Mouse (Mus musculus) gastrocnemius, postnatal 36 days (tissue): ENCODE measurements around the gene Kcnj9. TPM values are rescaled to one million over a fixed set of nuclear protein-coding genes. Genes with fewer than 3 reads are reported as not detected.

ENCODE experiments used
- DNase-seq, 2 experiments: peaks; one replicate each; pipeline ENCODE4 v3.0.0; 2022
- intact Hi-C: fragments of 180-260 bp; cut with DNase I; formaldehyde crosslinking; loops from one replicate; pipeline ENCODE4 v1.15.1; 2025
- total RNA-seq, 2 experiments: library from RNA; stranded (reverse); gene quantifications; 2 replicates each; pipeline ENCODE4 v1.2.3; 2021

Kcnj9 gene
- total RNA-seq, 2 experiments from 2014 or later: not detected

- DNase-seq: no peak
- intact Hi-C loops: no loop called here
These were observed 29.6 kb downstream of the Kcnj9 start for GRCm38 (mm10) chr1:172299528-172299927.

DNA sequence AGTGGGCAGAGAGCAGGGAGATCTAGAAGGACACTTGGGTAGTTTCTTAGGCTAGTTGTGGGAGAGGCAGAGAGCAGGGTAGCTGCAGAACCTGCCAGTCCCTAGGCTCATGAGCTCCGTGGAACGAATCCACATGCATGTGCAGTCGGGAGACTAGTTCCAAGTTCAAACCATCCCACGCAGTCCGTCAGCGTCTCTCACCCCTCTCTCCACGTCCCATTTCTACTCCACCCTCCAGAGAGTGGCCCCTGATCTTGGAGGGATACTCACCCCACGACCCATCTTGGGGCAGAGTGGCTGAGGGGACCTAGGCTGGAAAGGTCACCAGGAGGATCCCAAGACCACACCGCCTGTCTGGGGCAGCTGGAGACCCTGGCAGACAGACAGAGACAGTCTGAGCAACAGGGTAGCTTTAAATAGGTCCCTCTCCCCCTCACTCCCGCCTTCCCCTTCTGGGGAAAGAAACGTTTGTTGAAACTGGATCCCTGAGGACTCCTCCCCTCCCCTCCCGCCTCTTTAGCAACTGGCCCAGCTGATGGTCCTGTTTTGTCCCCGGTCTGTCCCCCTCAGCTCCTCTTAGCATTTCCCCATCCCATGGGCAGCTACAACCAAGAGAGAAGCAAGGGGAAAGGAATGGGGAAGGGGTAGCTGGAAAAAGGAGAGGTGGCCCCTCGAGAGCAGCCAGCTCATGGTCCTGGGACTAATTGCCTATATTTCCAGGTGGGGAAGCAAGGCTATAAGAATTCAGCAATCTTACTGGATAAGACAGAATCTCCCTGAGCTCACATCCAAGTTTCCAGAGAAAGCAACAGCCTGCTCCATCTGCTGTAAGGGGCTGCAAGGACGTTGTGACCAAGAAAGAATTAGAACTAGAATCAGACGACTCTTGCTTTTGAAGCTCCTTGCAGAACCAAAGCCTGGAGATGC, 31.2 kb downstream of the Kcnj9 start, which contains the start of gene Atp1a2:
TSS of gene Atp1a2 (minus strand) at position 454 of the 927 bp plus-strand sequence.
- intact Hi-C loops: no loop called here
- peak; percentile 72 to 73 for DNase-seq

DNA sequence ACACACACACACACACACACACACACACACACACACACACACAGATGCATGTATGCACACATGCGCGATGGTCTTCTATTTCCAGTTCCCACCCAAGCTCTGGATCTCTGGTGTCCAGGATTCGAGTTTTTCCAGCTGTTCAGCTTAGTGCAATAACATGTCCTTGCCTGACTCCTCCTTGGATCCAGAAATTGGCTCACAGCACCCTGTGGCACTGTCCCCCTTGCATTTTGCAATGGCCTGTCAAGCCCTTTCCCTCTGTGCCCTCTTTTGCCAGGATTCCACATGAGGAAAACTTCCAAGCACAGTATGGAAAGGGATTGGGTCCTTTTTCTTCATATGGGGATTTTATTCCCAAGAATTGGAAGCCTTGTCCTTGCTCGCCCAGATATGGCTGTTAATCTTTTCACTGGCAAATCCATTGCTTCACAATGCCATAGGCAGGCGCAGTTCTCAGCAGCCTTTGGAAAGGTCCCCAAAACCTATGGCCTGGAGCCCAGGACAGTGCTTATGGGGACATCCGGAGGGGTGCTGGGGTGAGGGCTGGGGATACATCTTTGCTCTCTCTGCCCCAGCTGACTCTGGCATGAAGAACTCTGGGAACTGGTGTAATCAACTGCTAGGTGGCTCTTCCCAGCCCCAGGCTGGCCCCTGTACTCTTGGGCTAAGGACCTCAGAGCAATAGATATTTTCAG, 32.2 kb downstream of the Kcnj9 start:
- peak; percentile 56 to 67 for DNase-seq
- intact Hi-C loops: no loop called here

GRCm38 (mm10) chr1:172295751-172296197, 33.3 kb downstream of the Kcnj9 start:
- intact Hi-C loops: no loop called here
- DNase-seq: no peak

GRCm38 (mm10) chr1:172293449-172293848, 35.7 kb downstream of the Kcnj9 start:
- intact Hi-C loops: no loop called here
- no peak for DNase-seq

- no peak for DNase-seq
- intact Hi-C loops: no loop called here
These were observed 36.2 kb downstream of the Kcnj9 start for GRCm38 (mm10) chr1:172292880-172293279.

- intact Hi-C loops: no loop called here
- no peak for DNase-seq
These were observed 39.5 kb downstream of the Kcnj9 start for GRCm38 (mm10) chr1:172289617-172289946.

- intact Hi-C loops: no loop called here
These were observed 40.1 kb downstream of the Kcnj9 start for GRCm38 (mm10) chr1:172288900-172289616.

DNA sequence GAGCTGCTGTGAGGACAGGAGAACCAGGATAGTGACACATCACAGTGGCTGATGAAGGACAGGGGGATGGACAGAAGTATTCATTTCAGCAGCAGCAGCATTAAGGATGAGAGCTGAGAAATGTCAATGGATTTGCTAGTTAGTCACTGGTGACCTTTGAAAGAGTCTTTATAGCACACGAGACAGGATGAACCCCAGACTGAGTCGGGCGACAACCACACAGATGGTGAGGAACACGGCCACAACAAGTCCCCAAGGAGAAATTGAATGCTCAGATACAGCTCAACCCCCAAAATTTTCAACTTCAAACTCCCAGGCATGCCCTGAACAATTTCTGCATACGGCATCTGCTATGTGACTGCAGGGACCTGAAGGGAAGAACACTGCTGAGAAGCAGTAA, 42.4 kb downstream of the Kcnj9 start:
- intact Hi-C loops: no loop called here
- DNase-seq: no peak

More at GRCm38 (mm10) chr1:172288900-172289616, 40.1 kb downstream of the Kcnj9 start:
- no peak for DNase-seq

- peak in 1 of 2 experiments; percentile 49 for DNase-seq
- intact Hi-C loops: no loop called here
These were observed 44.9 kb downstream of the Kcnj9 start for GRCm38 (mm10) chr1:172284221-172284620.

DNA sequence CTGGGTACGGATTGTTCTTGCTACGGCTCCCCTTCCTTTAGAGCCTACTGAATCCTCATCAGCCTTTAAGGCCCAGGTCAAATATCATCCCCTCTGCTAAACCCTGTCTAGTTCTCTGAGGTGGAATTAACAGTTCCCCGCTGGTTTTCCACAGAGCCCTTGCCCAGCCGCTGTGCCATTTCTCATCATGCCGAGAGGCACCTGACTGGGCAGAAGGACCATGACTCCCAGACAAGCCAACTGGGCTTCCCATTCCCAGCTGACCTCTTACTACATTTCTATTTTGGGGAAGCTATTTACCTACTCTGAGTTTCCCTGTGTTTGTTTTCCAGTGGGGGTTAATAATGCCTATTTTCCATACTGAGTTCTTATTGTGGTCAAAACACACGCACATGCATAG, 46.0 kb downstream of the Kcnj9 start:
- DNase-seq: no peak
- intact Hi-C loops: no loop called here

DNA sequence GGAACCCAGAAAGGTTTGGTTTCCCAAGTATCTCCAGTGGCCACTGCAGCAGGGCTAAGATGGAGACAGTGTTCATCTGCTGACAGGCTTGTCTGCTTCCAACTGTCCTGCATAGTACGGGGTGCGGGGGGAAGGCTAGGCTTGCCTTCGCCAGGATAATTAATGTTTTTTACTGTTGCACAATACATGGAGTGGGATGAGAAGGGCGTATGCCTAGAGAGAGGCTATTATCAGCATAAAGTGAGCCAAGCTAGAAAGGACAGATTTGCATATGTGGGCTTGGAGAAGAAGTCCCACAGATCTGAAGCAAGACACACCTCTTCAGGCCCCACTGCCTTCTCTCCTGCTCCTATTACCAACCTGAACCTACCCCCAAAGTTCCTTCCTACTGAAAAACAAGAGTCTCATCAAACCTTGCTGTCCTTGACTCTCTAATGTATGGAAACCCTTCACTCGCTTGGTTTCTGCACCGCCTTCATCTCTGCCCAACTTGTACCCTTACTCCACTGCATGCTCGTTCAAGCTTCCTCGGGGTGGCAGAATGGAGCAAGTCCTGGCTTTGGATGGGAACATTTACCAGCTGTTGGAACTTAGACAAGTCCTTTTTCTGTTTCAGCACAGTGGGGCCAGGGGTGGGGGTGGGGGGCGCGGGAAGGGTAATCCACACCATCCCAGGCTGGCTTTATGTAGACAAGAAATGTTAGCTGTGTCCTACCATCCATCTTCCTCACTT, 47.4 kb downstream of the Kcnj9 start:
- no peak for DNase-seq
- intact Hi-C loops: no loop called here

DNA sequence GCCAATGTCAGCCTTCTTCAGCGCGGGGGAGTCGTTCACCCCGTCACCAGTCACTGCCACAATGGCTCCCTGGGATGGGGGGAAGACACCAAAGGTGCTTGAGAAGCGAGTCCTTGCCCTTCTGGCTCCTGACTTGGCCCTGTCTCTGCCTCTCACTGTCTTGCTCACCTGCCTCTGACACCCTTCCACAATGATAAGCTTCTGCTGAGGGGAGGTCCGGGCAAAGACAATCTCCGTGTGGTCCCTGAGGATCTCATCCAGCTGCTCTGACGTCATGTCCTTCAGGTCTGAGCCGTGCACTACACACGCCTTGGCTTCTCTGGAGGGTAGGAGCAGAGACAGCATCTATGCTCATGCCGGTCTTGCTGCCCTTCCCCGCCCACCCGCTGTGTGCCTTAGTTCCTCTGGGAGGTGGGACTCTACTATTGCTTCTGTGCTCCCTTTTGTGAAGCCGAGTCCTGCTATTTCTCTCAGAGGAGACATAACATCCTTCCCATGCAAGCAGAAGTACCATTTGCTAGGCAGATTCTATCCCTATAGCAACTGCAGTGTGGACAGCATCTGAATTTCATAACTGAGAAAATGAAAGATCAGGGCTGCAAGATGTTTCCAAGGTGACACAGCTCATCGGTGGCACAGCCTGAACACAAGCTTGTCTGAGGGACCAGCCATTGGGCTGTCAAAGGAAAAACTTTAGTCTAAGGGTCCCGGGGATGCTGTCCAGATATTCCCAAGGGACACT, 49.2 kb downstream of the Kcnj9 start:
- intact Hi-C loops: no loop called here
- DNase-seq: no peak

DNA sequence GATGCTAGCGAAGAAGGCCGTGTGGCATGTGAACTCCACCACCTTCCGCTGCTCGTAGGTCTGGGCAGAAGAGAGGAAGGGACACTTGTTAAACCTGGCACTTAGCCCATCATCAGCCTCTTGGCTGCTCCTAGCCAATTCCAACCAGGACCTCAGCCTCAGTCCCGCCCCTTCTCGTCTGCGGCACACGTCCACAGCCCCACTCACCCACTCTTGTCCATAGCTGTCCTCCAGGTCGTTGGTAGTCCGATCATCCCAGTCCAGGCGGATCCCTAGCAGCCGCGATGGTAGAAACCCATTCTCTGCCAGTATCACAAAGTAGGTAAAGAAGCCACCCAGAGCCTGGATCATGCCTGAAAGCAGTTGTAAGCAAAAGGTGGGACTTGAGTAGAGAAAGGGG, 50.8 kb downstream of the Kcnj9 start:
- intact Hi-C loops: no loop called here
- DNase-seq: no peak

- DNase-seq: no peak
These were observed 51.9 kb downstream of the Kcnj9 start for GRCm38 (mm10) chr1:172277172-172277571.

GRCm38 (mm10) chr1:172274547-172274946, 54.6 kb downstream of the Kcnj9 start:
- DNase-seq: no peak
- intact Hi-C loops: loop anchor here (5.0 kb wide), 1 partner anchor 33 kb away; no protein-coding TSS in a partner anchor

More at GRCm38 (mm10) chr1:172277172-172277571, 51.9 kb downstream of the Kcnj9 start:
- intact Hi-C loops: no loop called here

DNA sequence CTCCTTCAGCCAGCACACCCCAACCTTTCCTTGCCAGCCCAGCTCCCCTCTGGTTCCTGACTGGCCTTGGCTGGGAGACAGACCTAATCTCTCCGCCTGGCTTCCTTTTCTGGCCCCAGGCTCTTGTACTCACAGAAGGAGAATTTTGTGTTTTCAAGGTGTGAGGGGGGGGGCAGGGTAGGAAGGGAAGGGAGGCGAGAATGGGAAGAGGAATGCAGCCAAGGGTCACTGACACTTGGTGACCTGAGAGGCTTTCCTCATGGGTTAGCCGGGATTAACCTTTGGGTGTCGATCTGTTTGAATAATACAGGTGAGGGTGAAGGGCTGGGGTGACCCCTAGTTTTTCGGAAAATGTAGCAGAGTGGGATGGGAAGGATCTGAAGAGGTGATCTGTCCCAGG, 55.0 kb downstream of the Kcnj9 start:
- intact Hi-C loops: loop anchor here (5.0 kb wide), 1 partner anchor 33 kb away; no protein-coding TSS in a partner anchor
- DNase-seq: no peak

DNA sequence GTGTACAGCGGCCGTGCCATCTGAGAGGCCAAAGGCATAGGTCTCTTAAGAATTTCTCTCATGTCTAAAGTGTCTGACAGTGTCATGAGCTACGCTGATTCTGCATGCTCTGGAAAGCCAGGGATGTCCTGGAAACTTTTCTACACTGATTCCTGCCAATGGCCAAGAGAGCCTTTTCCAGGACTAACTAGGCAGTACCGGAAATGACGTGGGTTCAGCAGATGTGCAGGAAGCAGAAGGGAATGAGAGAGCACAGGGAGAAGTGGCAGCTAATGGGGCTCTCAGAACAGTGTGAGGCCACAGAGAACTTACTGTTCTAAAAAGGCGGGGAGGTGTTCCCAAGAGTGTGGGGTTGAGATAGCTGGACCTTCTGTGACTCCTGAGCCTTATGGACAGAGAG, 55.7 kb downstream of the Kcnj9 start:
- DNase-seq: no peak
- intact Hi-C loops: loop anchor here (5.0 kb wide), 1 partner anchor 34 kb away; no protein-coding TSS in a partner anchor

GRCm38 (mm10) chr1:172271765-172272164, 57.4 kb downstream of the Kcnj9 start:
- no peak for DNase-seq
- intact Hi-C loops: loop anchor here (5.0 kb wide), 1 partner anchor 36 kb away; no protein-coding TSS in a partner anchor
